In genomic region chr3:146469226-146469625, GRCm38 (mm10) we compare ENCODE assay signal across 26 mouse cellular contexts. TPM values are rescaled to one million over a fixed set of nuclear protein-coding genes. Genes with fewer than 3 reads are reported as not detected.
"Had no signal": no experiment of that assay in that cellular context is flagged by ENCODE, and none has a peak within 500 bp of the region (broad histone marks: within the 10 kb centered on the region; RNA-seq: fewer than 3 reads in every experiment).

No protein-coding gene starts in this region.

- H3K27me3 ChIP-seq: embryonic facial prominence, embryonic 12.5 days; embryonic facial prominence, embryonic 13.5 days; embryonic facial prominence, embryonic 15.5 days; forebrain, embryonic 12.5 days; forebrain, embryonic 13.5 days; forebrain, embryonic 15.5 days had no signal

- DNase-seq: cerebellum, adult 9-11 months; cerebellum, postnatal 10 days; cerebellum, postnatal 14 days; cerebellum, postnatal 25 days; cerebellum, postnatal 36 days; embryo, embryonic 11 days; forebrain, postnatal 0 days; gastrocnemius, adult 2 months; gastrocnemius, postnatal 10 days; gastrocnemius, postnatal 14 days; gastrocnemius, postnatal 25 days; gastrocnemius, postnatal 36 days; heart, adult 11 months; heart, adult 18-20 months; heart, adult 2 months had no signal

- H3K9me3 ChIP-seq: embryonic facial prominence, embryonic 10.5 days; embryonic facial prominence, embryonic 12.5 days; embryonic facial prominence, embryonic 13.5 days; embryonic facial prominence, embryonic 15.5 days; forebrain, embryonic 10.5 days; forebrain, embryonic 12.5 days; forebrain, embryonic 13.5 days; forebrain, embryonic 15.5 days; heart, embryonic 10.5 days had no signal

- H3K27ac ChIP-seq: embryonic facial prominence, embryonic 10.5 days; embryonic facial prominence, embryonic 12.5 days; embryonic facial prominence, embryonic 13.5 days; embryonic facial prominence, embryonic 15.5 days; forebrain, embryonic 10.5 days; forebrain, embryonic 12.5 days; forebrain, embryonic 13.5 days; forebrain, embryonic 15.5 days; gastrocnemius, adult 2 months; heart, adult 2 months; heart, embryonic 10.5 days had no signal

- H3K4me3 ChIP-seq: embryonic facial prominence, embryonic 10.5 days; embryonic facial prominence, embryonic 12.5 days; embryonic facial prominence, embryonic 13.5 days; embryonic facial prominence, embryonic 15.5 days; erythroblast, embryonic 14.5 days; forebrain, embryonic 10.5 days; forebrain, embryonic 12.5 days; forebrain, embryonic 13.5 days; forebrain, embryonic 15.5 days; gastrocnemius, adult 2 months; heart, adult 2 months; heart, embryonic 10.5 days had no signal

- ATAC-seq: forebrain, embryonic 13.5 days; forebrain, embryonic 14.5 days; forebrain, embryonic 15.5 days; forebrain, postnatal 0 days had no signal

- H3K4me1 ChIP-seq: embryonic facial prominence, embryonic 10.5 days; embryonic facial prominence, embryonic 12.5 days; embryonic facial prominence, embryonic 13.5 days; embryonic facial prominence, embryonic 15.5 days; forebrain, embryonic 10.5 days; forebrain, embryonic 12.5 days; forebrain, embryonic 13.5 days; forebrain, embryonic 15.5 days had no signal

- H3K9ac ChIP-seq: embryonic facial prominence, embryonic 12.5 days; embryonic facial prominence, embryonic 13.5 days; embryonic facial prominence, embryonic 15.5 days; forebrain, embryonic 12.5 days; forebrain, embryonic 13.5 days; forebrain, embryonic 15.5 days; forebrain, postnatal 0 days had no signal

- H3K4me2 ChIP-seq: embryonic facial prominence, embryonic 12.5 days; embryonic facial prominence, embryonic 13.5 days; embryonic facial prominence, embryonic 15.5 days; forebrain, embryonic 12.5 days; forebrain, embryonic 13.5 days; forebrain, embryonic 15.5 days had no signal

- H3K36me3 ChIP-seq: embryonic facial prominence, embryonic 10.5 days; embryonic facial prominence, embryonic 12.5 days; embryonic facial prominence, embryonic 13.5 days; embryonic facial prominence, embryonic 15.5 days; forebrain, embryonic 10.5 days; forebrain, embryonic 12.5 days; forebrain, embryonic 15.5 days had no signal

RNA-seq across cellular contexts. Expression of gene Spata1, which starts 30.3 kb away (rescaled TPM):
- polyA plus RNA-seq: erythroblast, embryonic 14.5 days had no signal
